Mouse (Mus musculus) urinary bladder, postnatal 14 days (tissue): ENCODE measurements around the gene Xpr1.
"Not testable (repeated sequence)": the region's sequence is repeated elsewhere in the genome, so short reads cannot be mapped to it uniquely, and the experiment has no call there.

Experiments
- DNase-seq: peaks from one replicate; pipeline ENCODE4 v3.0.0; 2021; ENCODE audit warnings: low spot score

Xpr1 gene

DNA sequence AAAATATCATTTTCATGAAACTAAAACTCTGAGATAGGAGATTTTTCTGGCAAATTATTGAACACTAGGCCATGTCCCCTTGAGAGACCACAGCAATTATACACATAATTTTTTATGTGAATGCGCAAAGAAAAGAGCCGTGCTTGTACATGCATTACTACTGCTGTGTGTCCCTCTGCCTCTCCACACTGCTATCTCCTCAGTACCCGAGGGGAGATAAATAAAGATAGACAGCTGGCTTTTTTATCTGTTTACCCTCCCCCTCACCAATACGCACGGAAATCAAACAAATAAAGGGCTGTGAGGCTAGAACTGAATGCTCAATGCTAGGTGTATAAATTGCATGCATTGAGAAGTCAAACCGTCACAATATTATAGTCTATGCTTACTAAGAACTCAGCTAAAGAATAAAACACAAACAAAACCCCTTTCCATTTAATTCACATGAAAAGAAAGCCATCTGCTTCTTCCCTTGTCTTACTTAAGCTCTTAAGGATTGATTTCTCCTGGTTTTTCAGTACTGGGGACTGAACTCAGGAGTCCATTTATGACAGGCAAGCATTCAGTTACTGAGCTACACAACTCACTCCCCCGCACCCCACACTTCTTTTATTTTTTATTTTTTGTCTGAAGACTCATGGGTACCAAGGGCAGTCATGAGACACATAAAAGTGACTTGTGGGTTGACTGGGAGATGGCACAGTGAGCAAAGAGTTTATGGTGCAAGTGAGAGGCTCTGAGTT is 97.0 kb downstream of the Xpr1 start:
- no peak for DNase-seq

DNA sequence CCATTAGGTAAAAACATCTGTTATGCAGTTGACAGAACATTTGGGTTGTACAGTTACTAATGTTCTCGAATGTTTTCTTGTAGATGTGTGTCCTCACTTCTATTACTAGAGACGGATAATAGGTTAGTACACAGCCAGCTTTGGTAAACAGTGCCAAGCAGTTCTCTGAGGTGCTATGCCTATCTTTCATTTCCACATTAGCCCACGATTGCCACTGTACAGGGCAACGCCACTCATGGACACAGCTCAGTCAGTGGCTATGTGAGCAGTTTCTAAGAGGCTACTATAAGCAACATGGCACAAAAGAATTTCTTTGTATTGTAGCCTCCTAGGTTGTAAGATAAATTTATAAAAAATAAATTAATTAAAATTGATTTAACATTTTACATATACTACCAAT is 97.7 kb downstream of the Xpr1 start:
- DNase-seq = no peak

DNA sequence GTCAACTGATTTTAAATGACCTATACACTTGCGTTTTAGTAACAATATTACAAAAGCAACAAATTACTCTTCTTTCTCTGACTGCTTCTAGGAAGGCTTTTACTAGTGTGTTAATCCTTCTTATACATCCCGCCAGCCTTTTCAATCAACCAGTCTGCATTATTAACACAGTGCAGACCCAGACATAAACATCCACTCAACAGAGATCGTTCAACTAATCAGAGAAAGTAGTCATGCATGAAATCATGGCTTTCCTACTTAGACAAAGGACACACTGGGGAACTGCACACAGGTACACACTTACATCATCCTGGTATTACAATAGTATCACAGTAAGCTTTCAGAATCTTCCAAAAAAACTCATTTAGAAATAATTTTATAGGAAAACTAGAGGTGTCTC is 105.5 kb downstream of the Xpr1 start:
- DNase-seq = no peak

DNA sequence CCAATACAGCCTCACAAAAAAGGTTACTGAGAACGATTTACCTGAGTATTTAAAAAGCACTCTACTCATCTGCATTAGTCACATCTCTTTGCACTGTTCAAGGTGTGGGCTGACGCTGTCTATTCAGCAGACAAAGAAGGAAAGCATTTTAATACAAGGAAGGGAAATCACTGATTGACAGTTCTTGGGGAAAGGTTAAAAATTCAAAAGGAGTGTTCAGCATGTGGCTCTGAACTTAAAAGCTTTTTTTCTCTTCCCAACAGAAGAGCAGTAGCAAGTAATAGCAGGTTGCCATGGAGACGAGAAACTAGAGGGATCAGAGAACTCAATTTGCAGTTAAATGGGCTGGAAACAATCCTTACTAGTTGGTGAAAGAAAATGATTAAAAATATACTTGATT is 110.3 kb downstream of the Xpr1 start:
- DNase-seq = no peak

DNA sequence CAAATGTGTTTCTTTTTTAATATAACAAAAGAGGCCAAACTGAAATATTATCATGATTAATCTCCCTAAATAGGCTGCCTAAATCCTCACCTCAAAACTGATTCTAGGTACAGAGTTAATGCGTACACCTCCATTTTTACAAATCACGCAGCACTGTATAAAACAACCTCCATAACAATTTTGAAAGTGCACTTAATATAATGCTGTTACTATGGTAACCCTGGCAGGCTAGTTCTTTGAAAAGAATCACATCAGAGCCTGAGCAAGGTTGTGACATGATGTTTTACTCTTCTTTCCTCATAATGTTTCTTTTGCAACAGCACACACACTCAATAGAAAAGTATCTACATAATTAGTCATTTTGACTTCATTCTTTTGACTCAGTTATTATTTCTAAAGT is 113.8 kb downstream of the Xpr1 start:
- no peak for DNase-seq

DNA sequence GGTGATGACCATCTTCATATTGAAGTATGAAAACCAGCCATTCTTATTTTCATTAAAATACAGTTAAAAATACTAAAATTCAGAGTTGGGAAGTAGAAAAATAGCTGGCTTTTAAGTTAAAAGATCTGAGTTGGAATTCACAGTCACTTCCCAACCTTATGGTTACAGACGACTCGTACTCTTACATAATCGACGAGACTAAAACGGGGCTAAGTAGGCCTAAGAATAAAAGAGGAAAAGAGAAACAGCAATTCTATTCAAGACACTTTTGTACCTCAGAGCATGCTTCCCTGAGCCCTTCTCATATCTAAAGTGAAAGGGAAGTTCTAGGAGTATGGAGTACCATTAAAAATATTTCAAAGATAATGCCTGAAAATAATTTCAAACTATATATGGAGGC is 119.6 kb downstream of the Xpr1 start:
- no peak for DNase-seq

DNA sequence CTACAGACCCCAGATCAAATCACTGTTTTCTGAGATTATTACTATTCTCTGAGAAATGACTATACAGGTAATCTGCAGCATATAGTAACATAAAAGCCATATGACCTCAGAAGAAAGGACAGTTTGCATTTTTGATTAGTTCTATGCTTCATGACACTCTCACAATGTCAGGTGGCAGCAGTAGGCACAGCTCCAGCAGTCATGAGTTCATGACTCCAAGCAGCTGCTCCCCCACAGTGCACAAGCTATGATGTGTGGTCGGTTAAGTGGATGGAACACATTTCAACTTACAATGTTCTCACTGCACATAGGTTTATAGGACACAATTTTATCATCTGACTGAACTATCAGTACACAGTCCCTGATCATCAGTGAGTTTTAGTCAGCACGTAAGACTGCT is 120.0 kb downstream of the Xpr1 start:
- no peak for DNase-seq

DNA sequence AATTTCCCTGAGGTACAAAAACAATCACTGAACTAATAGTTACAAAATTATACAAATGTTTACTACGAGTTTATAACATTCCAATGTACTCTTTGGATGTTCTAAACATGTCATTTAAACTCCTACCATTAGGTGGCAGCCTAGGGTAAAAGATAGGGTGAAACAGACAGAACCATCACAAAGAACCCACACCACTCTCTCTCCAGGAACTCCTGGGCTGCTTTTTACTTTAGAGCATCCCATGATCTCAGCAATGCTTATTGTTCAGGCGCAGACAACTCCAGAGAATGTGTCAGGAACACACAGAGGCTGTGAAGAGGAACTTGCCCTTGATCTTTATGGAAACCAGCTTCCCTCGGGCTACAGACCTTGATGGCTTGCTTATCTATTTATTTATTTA is 123.8 kb downstream of the Xpr1 start:
- no peak for DNase-seq

DNA sequence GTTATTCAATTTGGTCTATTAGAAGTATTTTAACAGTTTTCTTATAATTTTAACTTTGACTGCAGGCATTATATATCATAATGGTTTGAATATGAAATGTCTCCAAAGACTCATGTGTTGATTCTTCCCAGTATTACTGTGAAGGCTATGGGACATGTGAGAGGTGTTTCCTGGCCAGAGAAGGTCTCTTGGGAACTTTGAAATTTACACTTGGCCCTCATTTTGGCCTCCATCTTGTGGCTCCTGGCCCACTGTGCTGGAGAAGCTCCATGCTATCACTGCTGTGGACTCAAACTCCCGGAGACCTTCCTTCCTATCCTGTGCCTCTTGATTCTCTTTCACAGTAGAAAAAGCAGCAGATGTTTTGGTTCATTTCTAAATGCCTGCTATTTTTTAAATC is 127.8 kb downstream of the Xpr1 start:
- no peak for DNase-seq

DNA sequence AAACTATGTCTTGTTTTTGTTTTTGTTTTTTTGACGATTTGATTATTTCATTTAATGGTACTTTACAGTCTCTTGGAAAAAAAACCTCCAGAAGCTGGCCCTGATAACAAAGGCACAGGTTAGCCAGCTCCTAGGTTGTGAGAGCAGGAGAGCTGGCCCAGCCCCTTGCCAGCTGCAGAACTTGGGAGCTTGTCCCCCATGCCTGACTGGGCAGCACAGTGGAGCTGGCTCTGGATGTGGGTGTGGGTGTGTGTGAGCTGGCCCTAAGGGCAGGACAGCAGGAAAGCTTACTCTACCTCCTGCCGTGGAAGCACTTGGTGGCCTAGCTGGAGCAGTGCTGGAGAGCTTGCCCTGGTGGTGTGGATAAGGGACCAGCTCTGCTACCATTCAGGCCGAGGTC is 129.2 kb downstream of the Xpr1 start:
- no peak for DNase-seq

DNA sequence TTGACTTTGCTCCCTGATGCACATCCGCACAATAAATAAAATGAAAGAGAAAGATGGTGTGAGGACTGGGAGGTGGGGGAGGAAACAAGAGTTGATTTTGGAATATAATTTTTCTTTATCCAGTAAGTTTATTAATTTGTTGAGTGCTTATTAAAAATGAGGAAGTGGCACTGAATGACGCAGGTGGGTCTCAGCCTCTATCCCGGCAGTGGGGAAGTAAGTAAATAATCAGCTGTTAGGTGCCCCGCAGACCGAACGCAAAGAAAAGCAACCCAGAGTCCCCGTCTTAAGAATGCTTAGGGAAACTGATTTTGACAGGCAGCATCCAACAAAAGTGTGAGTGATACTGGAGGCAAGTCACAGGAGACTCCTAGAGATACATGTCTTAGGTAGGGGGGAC is 133.4 kb downstream of the Xpr1 start:
- DNase-seq = no peak

DNA sequence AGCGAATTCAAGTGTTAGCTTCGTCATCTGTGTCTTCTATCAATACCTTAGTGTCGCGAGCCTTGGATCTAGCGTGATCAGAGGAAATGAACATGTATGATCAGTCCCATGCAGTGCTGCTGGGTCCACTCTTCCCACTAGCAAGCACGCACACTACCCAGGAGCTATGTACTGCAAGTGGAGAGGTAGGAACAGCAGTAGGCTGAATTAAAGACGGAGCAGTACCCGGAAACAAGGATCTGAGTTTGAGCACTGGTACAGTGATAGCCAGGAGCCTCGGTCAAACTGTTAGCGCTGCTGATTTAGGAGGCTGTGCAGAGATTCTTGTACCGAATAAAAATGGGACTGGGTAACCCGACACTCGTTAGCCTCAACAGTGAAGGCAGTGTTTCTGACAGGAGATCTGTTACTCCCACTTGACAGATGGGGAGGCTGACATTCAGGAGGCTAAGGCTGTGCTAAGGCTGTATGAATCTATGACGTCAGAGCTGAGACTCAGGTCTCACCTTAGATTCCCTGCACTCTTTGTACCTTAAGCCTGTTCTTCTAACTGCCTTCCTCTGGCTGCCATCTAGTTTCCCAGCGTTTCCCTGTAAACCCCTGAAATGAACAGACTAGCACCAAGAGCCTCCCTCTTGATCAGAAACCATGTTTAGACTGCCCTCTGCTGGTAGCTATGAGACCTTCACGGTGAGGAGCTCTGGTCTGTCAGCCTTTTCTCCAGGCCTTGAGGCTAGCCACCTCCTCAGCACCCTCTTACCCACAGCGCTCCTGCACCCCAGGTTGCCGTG is 136.0 kb downstream of the Xpr1 start:
- DNase-seq = peak; percentile 73

DNA sequence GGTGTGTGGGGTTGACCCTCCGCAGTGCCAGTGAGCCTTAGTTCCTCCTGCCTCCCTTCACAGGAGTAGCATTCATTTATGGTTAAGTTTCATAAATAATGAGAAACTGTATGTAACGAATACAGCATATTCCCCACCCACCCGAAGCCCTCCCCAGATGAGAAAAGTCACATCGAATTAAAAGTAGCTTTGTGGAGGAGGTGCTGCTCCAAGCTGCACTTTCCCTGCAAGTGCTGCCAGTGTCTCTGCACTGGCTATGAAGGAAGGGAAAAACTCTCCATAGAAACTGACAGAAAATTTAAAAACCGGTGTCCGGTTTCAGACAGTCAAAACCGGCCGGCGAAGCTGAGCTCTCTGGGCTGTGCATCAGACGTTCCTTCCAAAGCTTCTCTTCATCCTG is 136.9 kb downstream of the Xpr1 start:
- no peak for DNase-seq

DNA sequence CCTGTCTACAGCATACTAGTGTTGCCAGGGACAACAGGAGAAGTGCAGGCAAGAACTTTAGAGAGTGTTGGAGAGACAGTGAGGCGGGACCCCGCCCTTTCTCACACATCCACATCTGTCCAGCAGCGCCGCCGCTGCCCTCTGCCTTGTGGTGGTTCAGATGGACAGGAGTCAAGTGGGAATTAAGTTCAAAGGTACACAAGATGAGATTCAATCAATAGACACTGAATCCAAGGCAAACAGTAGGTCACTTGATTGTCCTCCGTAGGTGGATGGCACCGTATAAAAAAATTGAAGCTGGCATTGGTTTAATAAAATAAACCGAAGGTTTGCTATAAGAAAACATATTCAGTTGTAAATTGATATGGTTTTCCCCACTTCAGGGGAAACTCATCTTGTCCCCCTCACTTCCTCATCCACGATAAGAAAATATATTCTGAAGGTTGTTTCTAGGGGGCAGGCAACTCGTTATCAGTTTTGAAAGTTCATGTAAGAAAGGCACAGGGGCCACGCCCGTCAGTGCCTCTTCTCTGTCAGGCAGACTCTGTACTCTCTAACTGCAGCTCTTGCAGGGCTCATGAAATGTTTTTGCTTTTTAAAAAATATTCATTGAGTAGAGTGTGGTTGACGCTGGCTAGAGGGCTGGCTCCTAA is 140.7 kb downstream of the Xpr1 start:
- no peak for DNase-seq

DNA sequence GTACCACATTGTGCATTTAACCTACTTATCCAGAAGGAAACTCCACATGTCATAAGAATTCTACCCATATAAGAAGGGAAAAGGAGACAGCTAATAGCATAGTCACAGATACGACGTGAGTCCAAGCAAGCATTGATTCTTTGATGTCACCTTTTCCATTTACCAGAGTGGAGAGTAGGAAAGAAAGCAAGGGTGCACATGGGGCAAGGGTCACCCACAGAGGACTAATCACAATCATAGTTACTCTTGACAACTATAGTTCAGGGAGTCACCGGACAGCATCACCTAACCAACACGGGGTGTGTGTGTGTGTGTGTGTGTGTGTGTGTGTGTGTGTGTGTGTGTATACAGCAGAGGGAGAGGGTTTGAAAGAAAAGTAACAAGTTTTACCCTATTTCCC is 141.4 kb downstream of the Xpr1 start:
- no peak for DNase-seq

DNA sequence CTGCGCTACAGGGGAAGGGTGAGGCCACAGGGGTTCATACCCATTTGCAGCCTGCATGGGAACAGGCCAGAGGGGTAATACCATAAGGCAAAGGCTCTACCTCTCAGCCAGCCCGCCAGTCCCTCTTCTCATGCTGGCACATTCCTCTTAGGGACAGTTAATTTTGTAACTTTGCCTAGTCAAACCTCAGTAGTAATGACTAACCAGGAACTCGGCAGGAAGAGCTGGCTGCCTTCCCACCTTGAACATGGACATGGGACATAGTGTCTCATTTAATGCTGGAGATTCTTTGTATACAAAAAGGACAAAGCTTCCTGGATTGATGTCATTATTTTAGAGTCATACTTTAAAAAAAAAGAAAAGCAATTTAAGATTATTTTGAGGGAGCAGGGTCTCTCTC is 142.2 kb downstream of the Xpr1 start:
- peak; percentile 35 for DNase-seq

DNA sequence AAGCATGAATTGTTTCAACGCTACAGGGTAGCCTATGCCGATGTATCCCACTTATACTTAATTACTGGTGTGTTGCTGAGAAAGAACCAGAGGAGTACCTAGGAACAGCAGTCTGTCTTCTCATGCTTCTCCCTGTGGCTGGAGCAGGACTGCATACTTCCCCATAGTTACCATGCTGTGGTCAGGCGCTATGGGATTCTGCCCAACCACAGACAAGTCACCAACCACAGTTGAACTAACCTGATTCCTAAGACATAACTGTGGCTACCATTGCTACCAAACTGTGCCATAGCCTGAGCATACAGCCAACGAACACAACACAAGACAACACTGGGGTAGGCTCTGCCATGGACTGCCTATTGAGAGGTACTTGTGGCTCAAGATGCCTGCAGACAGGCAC is 144.3 kb downstream of the Xpr1 start:
- no peak for DNase-seq

DNA sequence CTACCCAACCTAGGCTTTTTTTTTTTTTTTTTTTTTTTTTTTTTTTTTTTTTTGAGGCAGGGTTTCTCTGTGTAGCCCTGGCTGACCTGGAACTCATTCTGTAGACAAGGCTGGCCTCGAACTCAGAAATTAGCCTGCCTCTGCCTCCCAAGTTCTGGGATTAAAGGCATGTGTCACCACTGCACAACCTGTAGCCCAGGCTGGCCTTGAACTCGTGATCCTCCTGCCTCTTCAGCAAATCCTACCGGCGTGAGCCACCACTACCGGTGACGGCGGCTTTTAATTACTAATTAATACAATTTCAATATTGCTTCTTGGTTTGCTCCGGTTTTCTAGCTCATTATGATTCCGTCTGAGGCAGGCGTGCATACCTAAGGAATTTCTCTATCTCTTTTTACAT is 154.7 kb downstream of the Xpr1 start:
- not testable (repeated sequence) for DNase-seq

DNA sequence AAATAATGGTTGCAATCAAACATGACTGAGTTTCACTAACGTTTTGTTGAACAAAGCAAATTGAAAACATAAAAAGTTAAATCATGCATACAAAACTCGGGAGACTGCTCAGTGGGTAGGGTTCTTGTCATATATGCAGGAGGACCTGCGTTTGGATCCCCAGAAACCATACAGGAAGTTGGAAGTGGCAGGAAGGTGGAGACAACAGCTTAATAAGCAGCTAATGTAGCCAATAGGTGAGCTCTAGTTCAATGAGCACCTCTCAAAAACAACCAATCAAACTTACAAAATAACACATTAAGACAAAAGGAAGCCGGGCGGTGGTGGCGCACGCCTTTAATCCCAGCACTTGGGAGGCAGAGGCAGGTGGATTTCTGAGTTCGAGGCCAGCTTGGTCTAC is 162.9 kb downstream of the Xpr1 start:
- DNase-seq = no peak

DNA sequence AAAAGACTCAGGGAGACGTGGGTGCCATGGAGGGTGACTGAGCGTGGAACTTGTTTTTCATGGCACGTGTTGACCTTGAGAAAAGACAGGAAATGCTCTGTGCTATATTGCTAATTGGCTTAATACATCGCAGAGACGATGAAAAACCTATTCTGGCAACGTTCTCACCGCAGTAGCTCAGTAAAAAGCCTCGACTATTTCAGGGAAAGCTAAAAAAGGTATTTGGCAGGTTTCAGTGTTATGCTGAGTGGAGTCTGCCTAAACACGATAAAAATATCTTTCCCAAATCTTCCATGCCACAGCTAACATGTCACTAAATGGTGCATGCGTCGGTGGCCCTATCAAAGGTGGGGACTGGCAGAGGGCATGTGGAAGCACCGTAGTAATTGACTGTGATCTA is 164.1 kb downstream of the Xpr1 start:
- no peak for DNase-seq

DNA sequence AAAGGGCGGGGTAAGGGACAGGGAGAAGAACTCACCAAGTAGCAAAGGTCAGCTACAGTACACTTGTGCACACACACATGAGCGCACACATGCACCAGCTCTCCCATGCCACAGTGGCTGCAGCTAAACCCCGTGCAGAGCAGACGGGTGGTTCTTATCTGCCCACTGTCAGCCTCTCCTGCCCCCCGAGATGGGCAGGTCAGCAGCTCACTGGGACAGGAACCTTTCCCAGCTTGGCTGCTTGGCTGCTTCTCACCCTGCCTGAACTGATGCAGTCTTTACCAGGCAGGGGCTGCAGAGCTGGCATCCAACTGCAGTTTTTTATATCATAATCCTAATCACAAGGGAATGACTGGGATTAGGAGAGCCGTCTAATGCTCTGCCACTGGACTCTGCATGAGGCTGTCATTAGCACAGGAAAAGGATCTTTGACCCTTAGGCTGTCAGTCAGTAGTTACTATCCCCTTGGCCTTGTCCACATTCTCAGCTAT is 164.5 kb downstream of the Xpr1 start:
- DNase-seq = no peak

DNA sequence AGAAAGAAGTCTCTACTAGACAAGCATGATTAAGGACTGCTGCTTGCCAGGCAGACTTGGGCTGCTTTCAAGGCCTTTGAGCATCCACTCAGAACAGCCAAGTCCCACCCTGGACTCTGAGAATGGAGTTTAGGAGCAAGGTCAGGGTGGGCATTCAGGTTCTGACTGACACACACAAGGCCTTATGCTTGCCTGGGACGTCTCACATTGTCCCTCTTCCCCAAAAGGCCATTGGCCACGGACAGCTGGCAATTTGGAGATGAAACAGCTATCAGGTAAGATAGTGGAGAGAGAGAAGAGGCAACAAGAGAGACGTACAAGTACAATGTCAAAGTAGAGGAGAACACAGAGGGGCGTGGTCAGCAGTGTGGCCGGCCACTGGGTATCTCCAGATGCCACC is 165.6 kb downstream of the Xpr1 start:
- DNase-seq = no peak

DNA sequence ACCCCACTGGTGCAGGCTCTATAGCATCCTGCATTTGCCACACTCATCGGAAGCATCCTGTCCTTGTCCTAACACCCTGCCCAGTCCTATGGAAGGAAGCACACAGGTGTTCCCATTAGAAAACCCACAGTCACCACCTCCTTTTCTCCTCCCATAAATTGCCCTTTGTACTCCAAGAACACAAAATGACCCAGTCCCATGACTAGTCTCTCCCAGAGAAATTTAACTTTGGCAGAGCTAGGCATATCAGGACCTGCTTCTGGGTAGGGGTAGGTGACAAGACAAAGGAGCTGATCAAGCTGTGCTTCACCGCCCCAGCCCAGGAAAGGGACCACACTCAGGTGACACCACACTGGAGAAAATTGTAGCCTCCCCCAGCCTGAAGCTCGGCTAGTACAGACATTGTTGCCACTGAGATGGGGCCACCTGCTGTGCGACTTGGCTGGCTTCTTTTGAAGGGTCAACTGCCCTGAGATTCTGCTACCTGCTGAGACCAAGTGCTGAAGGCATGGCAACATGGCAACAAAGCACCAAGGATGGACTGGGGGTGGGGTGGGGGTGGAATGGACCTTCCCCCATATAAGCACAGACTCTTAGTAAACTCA is 166.6 kb downstream of the Xpr1 start:
- DNase-seq = no peak
